Mouse (Mus musculus) lung, adult 2 months (tissue): ENCODE measurements at regions not wholly inside any gene's neighbourhood (a gene's known extent, or its start where the extent isn't known, plus 50 kb on each side); places are given as distances from the start of the nearest gene placed in this dataset.

Experiments used
- DNase-seq: peaks from one replicate; pipeline ENCODE4 v3.0.0; 2022
- H3K4me1 ChIP-seq: fragments of 200-500 bp; 2 replicates; pipeline ENCODE4 v1.6.1; 2011; ENCODE audit warnings: low read length; ENCODE audit not compliant: control insufficient read depth, insufficient read depth
- H3K4me3 ChIP-seq: fragments of 200-500 bp; replicated peaks from 2 replicates; pipeline ENCODE3; 2011; ENCODE audit warnings: low read depth, mild to moderate bottlenecking, control low read depth, low read length; ENCODE audit errors: extremely low read depth
- CTCF ChIP-seq: fragments of 200-500 bp; IDR thresholded peaks from 2 replicates; pipeline ENCODE4 v1.5.1; 2011; ENCODE audit warnings: mild to moderate bottlenecking, low read length, control low read depth; ENCODE audit not compliant: insufficient read depth
- POLR2A ChIP-seq: fragments of 200-500 bp; IDR thresholded peaks from 2 replicates; pipeline ENCODE4 v1.6.1; 2011; ENCODE audit warnings: low read depth, mild to moderate bottlenecking, control low read depth, low read length, borderline replicate concordance; ENCODE audit errors: extremely low read depth
- WGBS: fragments of 180-500 bp; shearing (Covaris S2); methylation state at CpG from one replicate; pipeline ENCODE4 v1.1.7; 2018; 5-methylcytosine and 5-hydroxymethylcytosine counted together

GRCm38 (mm10) chr10:17491611-17492305 is 231.3 kb upstream of the Cited2 start:
- H3K4me1 ChIP-seq, result no peaks in the 10 kb centered on the region
- 86% methylated on average over 5 of the region's 5 CpGs for WGBS
- DNase-seq, result no peak
- TF ChIP-seq POLR2A, result no peak
- TF ChIP-seq CTCF, result no peak
- no peak overlapping the region for H3K4me3 ChIP-seq

GRCm38 (mm10) chr10:17493137-17493536 is 229.9 kb upstream of the Cited2 start:
- no peak for TF ChIP-seq CTCF
- no peak for TF ChIP-seq POLR2A
- 49% methylated on average over 6 of the region's 6 CpGs for WGBS
- H3K4me3 ChIP-seq, result no peak overlapping the region
- DNase-seq, result no peak
- no peaks in the 10 kb centered on the region for H3K4me1 ChIP-seq

- TF ChIP-seq CTCF, result no peak
- no peak for TF ChIP-seq POLR2A
- WGBS, result 41% methylated on average over 3 of the region's 3 CpGs
- H3K4me3 ChIP-seq, result no peak overlapping the region
- no peak for DNase-seq
- H3K4me1 ChIP-seq, result no peaks in the 10 kb centered on the region
These were observed 226.2 kb upstream of the Cited2 start for GRCm38 (mm10) chr10:17496831-17497230.

GRCm38 (mm10) chr10:17510626-17511193 is 212.3 kb upstream of the Cited2 start:
- WGBS, result 55% methylated on average over 4 of the region's 4 CpGs
- DNase-seq, result no peak

GRCm38 (mm10) chr10:17511779-17512335 is 211.2 kb upstream of the Cited2 start:
- DNase-seq, result no peak
- 53% methylated on average over 12 of the region's 12 CpGs for WGBS
- Histone ChIP-seq H3K4me1 (no peaks in the 10 kb centered on the region), H3K4me3 (no peak overlapping the region)
- TF ChIP-seq POLR2A, result no peak
- no peak for TF ChIP-seq CTCF

More at GRCm38 (mm10) chr10:17510626-17511193, 212.3 kb upstream of the Cited2 start:
- Histone ChIP-seq H3K4me3 (no peak overlapping the region), H3K4me1 (no peaks in the 10 kb centered on the region)
- TF ChIP-seq CTCF, result no peak
- no peak for TF ChIP-seq POLR2A

GRCm38 (mm10) chr10:17512487-17512886 is 210.5 kb upstream of the Cited2 start:
- 58% methylated on average over 3 of the region's 3 CpGs for WGBS
- no peak for TF ChIP-seq POLR2A
- TF ChIP-seq CTCF, result no peak
- Histone ChIP-seq H3K4me1 (no peaks in the 10 kb centered on the region), H3K4me3 (no peak overlapping the region)
- no peak for DNase-seq

GRCm38 (mm10) chr10:17513756-17514155 is 209.3 kb upstream of the Cited2 start:
- DNase-seq, result no peak
- TF ChIP-seq POLR2A (no peak), CTCF (no peak)
- Histone ChIP-seq H3K4me3 (no peak overlapping the region), H3K4me1 (no peaks in the 10 kb centered on the region)
- 52% methylated on average over 6 of the region's 6 CpGs for WGBS

GRCm38 (mm10) chr10:17516068-17516467 is 206.9 kb upstream of the Cited2 start:
- no peaks in the 10 kb centered on the region for H3K4me1 ChIP-seq
- DNase-seq, result no peak
- TF ChIP-seq CTCF, result no peak
- no peak for TF ChIP-seq POLR2A
- WGBS, result 94% methylated on average over 2 of the region's 2 CpGs
- H3K4me3 ChIP-seq, result no peak overlapping the region

- DNase-seq, result no peak
- no peak for TF ChIP-seq CTCF
- no peak for TF ChIP-seq POLR2A
- no peaks in the 10 kb centered on the region for H3K4me1 ChIP-seq
- WGBS, result 52% methylated on average over 9 of the region's 9 CpGs
- H3K4me3 ChIP-seq, result no peak overlapping the region
These were observed 204.4 kb upstream of the Cited2 start for GRCm38 (mm10) chr10:17518423-17519175.
